Mouse (Mus musculus): ENCODE measurements at regions not wholly inside any gene's neighbourhood (a gene's known extent, or its start where the extent isn't known, plus 50 kb on each side); places are given as distances from the start of the nearest gene placed in this dataset.
"Not testable (repeated sequence)": the region's sequence is repeated elsewhere in the genome, so short reads cannot be mapped to it uniquely, and the experiment has no call there.

GRCm38 (mm10) chr9:33089977-33090376, 454.0 kb downstream of the Ets1 start:
- no peak overlapping the region for H3K4me3 ChIP-seq (ENCODE audit: insufficient read depth, low read depth, low read length)
- no peak overlapping the region for H3K27ac ChIP-seq (replicated peaks; ENCODE audit: low read depth, low read length)
- H3K4me1 ChIP-seq (ENCODE audit: control insufficient read depth, insufficient read depth, insufficient read length, low read length) = no peaks in the 10 kb centered on the region

- Histone ChIP-seq H3K27ac (replicated peaks; ENCODE audit: low read depth, low read length) (no peak overlapping the region), H3K4me1 (ENCODE audit: control insufficient read depth, insufficient read depth, insufficient read length, low read length) (no peaks in the 10 kb centered on the region), H3K4me3 (ENCODE audit: insufficient read depth, low read depth, low read length) (no peak overlapping the region)
Observed at GRCm38 (mm10) chr9:33091664-33092063, 455.6 kb downstream of the Ets1 start.

DNA sequence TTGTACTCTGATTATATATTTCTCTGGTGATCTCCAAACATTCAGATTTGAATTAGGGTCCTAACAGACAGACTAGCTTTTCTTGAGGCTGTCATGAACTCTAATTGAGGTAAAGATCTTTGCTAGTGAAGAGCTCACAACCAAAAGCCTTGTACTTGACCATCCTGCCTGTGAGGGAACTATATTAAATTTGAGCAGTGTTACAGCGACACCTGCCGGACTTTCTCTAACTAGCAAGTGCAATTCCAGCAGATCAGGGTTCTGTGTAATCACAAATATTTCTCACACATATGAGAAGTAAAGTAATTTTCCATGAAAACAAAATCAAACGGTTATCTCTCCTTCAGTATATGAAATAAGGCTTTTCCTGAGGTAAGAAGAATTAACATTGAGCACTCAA, 459.6 kb downstream of the Ets1 start:
- H3K4me1 ChIP-seq (ENCODE audit: control insufficient read depth, insufficient read depth, insufficient read length, low read length) = no peaks in the 10 kb centered on the region
- no peak overlapping the region for H3K27ac ChIP-seq (replicated peaks; ENCODE audit: low read depth, low read length)
- H3K4me3 ChIP-seq (ENCODE audit: insufficient read depth, low read depth, low read length) = no peak overlapping the region

DNA sequence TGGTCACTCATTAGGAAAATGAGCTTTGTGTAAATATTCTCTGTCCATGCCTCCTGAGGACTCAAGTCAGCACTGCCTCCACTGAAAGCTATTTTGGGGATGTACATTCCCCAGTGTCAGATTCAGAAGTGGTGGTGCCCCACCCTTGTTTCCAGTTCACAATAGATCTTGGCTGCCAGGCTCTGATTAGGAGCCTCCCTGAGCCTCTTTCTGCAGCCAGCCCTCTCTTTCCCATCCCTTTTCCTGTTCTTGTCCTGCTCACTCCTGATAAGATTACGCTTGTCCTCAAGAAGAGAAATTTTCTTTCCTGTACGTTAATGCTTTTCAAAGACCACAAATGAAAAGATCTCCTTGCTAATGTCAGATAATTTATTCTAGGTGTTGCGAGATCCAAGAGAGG, 465.2 kb downstream of the Ets1 start:
- H3K27ac ChIP-seq (replicated peaks; ENCODE audit: low read depth, low read length) = peak overlapping the region; percentile 58
- no peaks in the 10 kb centered on the region for H3K4me1 ChIP-seq (ENCODE audit: control insufficient read depth, insufficient read depth, insufficient read length, low read length)
- H3K4me3 ChIP-seq (ENCODE audit: insufficient read depth, low read depth, low read length) = no peak overlapping the region

DNA sequence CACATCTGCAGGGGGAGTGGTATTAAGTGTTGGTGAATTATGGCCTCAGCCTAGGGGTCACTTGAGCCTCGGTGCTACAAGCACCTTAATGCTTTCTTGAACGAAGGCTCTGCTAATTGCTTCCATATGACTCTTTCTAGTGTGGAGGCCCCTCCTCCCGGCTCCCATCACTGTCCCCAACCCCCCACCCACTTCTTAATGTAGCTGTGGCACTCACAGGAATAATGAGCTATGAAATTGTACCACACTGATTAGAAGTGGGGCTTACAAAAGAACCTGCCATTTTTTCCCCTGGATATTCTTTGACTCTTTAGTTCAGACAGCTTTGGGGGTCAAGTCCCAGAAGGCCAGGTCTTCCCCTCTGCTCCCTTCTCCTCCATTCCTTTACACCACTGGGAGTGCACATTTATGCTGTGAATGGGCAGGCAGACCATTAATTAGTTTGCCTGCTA, 468.6 kb downstream of the Ets1 start:
- no peak overlapping the region for H3K27ac ChIP-seq (replicated peaks; ENCODE audit: low read depth, low read length)
- H3K4me1 ChIP-seq (ENCODE audit: control insufficient read depth, insufficient read depth, insufficient read length, low read length) = no peaks in the 10 kb centered on the region
- no peak overlapping the region for H3K4me3 ChIP-seq (ENCODE audit: insufficient read depth, low read depth, low read length)

DNA sequence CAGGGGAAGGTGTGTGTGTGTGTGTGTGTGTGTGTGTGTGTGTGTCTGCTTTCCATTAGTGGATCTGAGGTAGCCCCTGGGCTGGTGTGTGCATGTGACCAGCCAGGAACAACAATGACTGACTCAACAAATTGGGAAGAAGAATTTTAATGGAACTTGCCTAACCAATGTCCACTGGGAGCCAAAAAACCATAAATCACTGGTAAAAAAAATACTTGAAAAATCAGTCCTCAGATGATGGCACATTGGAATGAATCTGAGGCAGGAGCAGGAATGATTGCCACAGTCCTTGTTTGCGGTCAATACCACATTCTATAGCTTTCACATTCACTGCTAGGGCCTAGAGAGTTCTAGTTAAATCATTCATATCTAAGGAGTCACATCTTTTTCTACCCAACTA, 487.8 kb downstream of the Ets1 start:
- Histone ChIP-seq H3K27ac (replicated peaks; ENCODE audit: low read depth, low read length) (no peak overlapping the region), H3K4me3 (ENCODE audit: insufficient read depth, low read depth, low read length) (no peak overlapping the region), H3K4me1 (ENCODE audit: control insufficient read depth, insufficient read depth, insufficient read length, low read length) (no peaks in the 10 kb centered on the region)

DNA sequence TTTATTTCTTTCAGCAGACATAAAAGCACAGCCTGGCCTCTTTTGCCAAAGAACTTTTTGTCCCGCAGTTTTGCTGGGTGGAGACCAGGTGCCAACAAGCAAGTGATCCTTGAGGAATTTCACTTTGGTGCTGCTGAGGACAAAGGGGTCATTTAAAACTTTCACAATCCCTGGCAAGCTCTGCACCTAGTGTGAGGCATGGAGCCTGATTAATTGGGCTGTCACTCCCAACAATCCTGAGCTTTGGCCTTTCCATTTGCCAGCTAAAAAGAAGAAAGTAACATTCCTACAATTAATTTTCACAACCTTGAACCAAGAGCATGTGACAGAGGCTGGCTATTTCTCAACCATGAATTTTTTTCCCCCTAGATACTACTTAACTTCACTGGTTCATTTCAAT, 516.2 kb downstream of the Ets1 start:
- H3K4me3 ChIP-seq (ENCODE audit: insufficient read depth, low read depth, low read length) = no peak overlapping the region
- H3K27ac ChIP-seq (replicated peaks; ENCODE audit: low read depth, low read length) = no peak overlapping the region
- peaks cover 5% of the 10 kb centered on the region; the same call in 1 of the 2 replicates for H3K4me1 ChIP-seq (ENCODE audit: control insufficient read depth, insufficient read depth, insufficient read length, low read length)

- Histone ChIP-seq H3K4me1 (ENCODE audit: control insufficient read depth, insufficient read depth, insufficient read length, low read length) (no peaks in the 10 kb centered on the region), H3K27ac (replicated peaks; ENCODE audit: low read depth, low read length) (no peak overlapping the region), H3K4me3 (ENCODE audit: insufficient read depth, low read depth, low read length) (no peak overlapping the region)
Observed at GRCm38 (mm10) chr9:33168159-33168558, 532.1 kb downstream of the Ets1 start.

- not testable (repeated sequence) for H3K4me1 ChIP-seq (ENCODE audit: control insufficient read depth, insufficient read depth, insufficient read length, low read length); H3K27ac ChIP-seq (replicated peaks; ENCODE audit: low read depth, low read length); H3K4me3 ChIP-seq (ENCODE audit: insufficient read depth, low read depth, low read length)
Observed at GRCm38 (mm10) chr9:33169093-33169492, 533.1 kb downstream of the Ets1 start.

GRCm38 (mm10) chr9:33180066-33180465, 544.0 kb downstream of the Ets1 start:
- no peak overlapping the region for H3K27ac ChIP-seq (replicated peaks; ENCODE audit: low read depth, low read length)
- H3K4me1 ChIP-seq (ENCODE audit: control insufficient read depth, insufficient read depth, insufficient read length, low read length) = no peaks in the 10 kb centered on the region
- no peak overlapping the region for H3K4me3 ChIP-seq (ENCODE audit: insufficient read depth, low read depth, low read length)

GRCm38 (mm10) chr9:33187187-33187586, 551.2 kb downstream of the Ets1 start:
- Histone ChIP-seq H3K4me3 (ENCODE audit: insufficient read depth, low read depth, low read length) (no peak overlapping the region), H3K27ac (replicated peaks; ENCODE audit: low read depth, low read length) (no peak overlapping the region), H3K4me1 (ENCODE audit: control insufficient read depth, insufficient read depth, insufficient read length, low read length) (no peaks in the 10 kb centered on the region)

GRCm38 (mm10) chr9:33209083-33209482, 573.1 kb downstream of the Ets1 start:
- H3K4me3 ChIP-seq (ENCODE audit: insufficient read depth, low read depth, low read length) = no peak overlapping the region
- no peak overlapping the region for H3K27ac ChIP-seq (replicated peaks; ENCODE audit: low read depth, low read length)
- no peaks in the 10 kb centered on the region for H3K4me1 ChIP-seq (ENCODE audit: control insufficient read depth, insufficient read depth, insufficient read length, low read length)

- Histone ChIP-seq H3K4me3 (ENCODE audit: insufficient read depth, low read depth, low read length) (no peak overlapping the region), H3K27ac (replicated peaks; ENCODE audit: low read depth, low read length) (no peak overlapping the region), H3K4me1 (ENCODE audit: control insufficient read depth, insufficient read depth, insufficient read length, low read length) (no peaks in the 10 kb centered on the region)
Observed at GRCm38 (mm10) chr9:33214523-33214922, 578.5 kb downstream of the Ets1 start.

- H3K4me1 ChIP-seq (ENCODE audit: control insufficient read depth, insufficient read depth, insufficient read length, low read length) = no peaks in the 10 kb centered on the region
- H3K4me3 ChIP-seq (ENCODE audit: insufficient read depth, low read depth, low read length) = no peak overlapping the region
- no peak overlapping the region for H3K27ac ChIP-seq (replicated peaks; ENCODE audit: low read depth, low read length)
Observed at GRCm38 (mm10) chr9:33220981-33221380, 585.0 kb downstream of the Ets1 start.

DNA sequence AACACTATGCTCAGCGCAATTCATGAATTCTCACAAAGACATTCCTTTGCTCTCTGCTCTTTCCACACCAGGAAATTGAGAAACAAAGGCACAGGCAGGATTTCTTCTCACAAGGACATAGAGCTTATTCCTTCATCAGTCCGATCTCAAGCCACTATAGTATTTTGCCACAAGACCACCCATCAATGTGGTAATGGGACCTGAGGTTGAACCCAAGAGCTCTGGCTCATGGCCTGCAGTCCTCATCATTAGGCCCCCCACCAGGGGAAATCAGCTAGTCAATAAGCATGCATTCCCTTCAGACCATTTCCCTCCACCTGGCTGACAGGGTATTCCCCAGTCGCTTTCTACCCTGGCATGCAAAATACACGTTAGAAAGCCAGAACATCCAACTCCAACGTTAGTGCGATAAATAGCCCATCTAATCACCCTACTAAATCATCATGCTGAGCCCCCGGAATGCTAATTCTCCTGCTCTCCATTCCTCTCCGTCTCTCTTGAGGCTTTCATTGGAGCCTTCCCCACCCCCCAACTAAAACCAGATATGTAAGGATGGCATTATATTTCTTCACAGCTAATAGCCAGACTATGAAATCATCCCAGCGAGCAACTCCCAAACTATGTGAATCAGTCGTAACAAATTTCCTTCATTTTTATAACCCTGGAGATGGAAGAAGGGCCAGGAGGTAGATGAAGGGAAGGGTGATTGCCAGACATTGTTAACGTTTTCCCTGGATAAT, 586.2 kb downstream of the Ets1 start:
- Histone ChIP-seq H3K4me1 (ENCODE audit: control insufficient read depth, insufficient read depth, insufficient read length, low read length) (no peaks in the 10 kb centered on the region), H3K4me3 (ENCODE audit: insufficient read depth, low read depth, low read length) (no peak overlapping the region), H3K27ac (replicated peaks; ENCODE audit: low read depth, low read length) (no peak overlapping the region)

- no peak overlapping the region for H3K27ac ChIP-seq (replicated peaks; ENCODE audit: low read depth, low read length)
Observed at GRCm38 (mm10) chr9:33233699-33234131, 597.7 kb downstream of the Ets1 start.

More at GRCm38 (mm10) chr9:33233699-33234131, 597.7 kb downstream of the Ets1 start:
- Histone ChIP-seq H3K4me3 (ENCODE audit: insufficient read depth, low read depth, low read length) (no peak overlapping the region), H3K4me1 (ENCODE audit: control insufficient read depth, insufficient read depth, insufficient read length, low read length) (no peaks in the 10 kb centered on the region)

All from brown adipose tissue, adult 24 weeks (tissue).